Mouse (Mus musculus) megakaryocyte-erythroid progenitor cell, adult 5-6 weeks (primary cell): ENCODE data around the gene Ep300. TPM values are rescaled to one million over a fixed set of nuclear protein-coding genes. Genes with fewer than 3 reads are reported as not detected.

Experiments
- ATAC-seq: replicated peaks from 2 replicates; pipeline ENCODE4 v1.8.0; 2016; ENCODE audit warnings: mild to moderate bottlenecking, inconsistent platforms; ENCODE audit not compliant: severe bottlenecking, poor library complexity, low FRiP score, low TSS enrichment
- total RNA-seq, 2 experiments: library from RNA; stranded (forward) in 1 of 2; stranded (reverse) in 1 of 2; fragments of 200-1000, 215-1000 nt in 1 of 2; fragments of >200 nt in 1 of 2; fragmentation: Nextera tagmentation in 1 of 2; gene quantifications; 2 replicates each; pipeline ENCODE4 v1.2.3; 2014 to 2017

The Ep300 gene
- total RNA-seq (2014; fragmentation: Nextera tagmentation) (75.2 and 116 TPM in 2 replicates), total RNA-seq (2017) (32.2 and 34.5 TPM in 2 replicates)

GRCm38 (mm10) chr15:81584913-81585745 is at the start of gene Ep300:
Gene Ep300, plus strand, starts transcription at chr15:81585351.
- ATAC-seq: peak; percentile 89

GRCm38 (mm10) chr15:81535881-81536351 is 49.2 kb upstream of the Ep300 start:
- ATAC-seq: no peak

- peak; percentile 49 for ATAC-seq
Observed at GRCm38 (mm10) chr15:81538149-81538548, 47.0 kb upstream of the Ep300 start.

- 0 out of 2 replicates have a peak, but pooled peaks have one; percentile 6 for ATAC-seq
Observed at GRCm38 (mm10) chr15:81539560-81539959, 45.6 kb upstream of the Ep300 start.

- ATAC-seq: no peak
Observed at GRCm38 (mm10) chr15:81544916-81545315, 40.2 kb upstream of the Ep300 start.

GRCm38 (mm10) chr15:81545387-81546176 is 39.6 kb upstream of the Ep300 start:
- ATAC-seq: no peak

GRCm38 (mm10) chr15:81553455-81553854 is 31.7 kb upstream of the Ep300 start:
- ATAC-seq: no peak

- ATAC-seq: no peak
Observed at GRCm38 (mm10) chr15:81554558-81555297, 30.4 kb upstream of the Ep300 start.

GRCm38 (mm10) chr15:81555986-81556385 is 29.2 kb upstream of the Ep300 start:
- no peak for ATAC-seq

GRCm38 (mm10) chr15:81561501-81561900 is 23.6 kb upstream of the Ep300 start:
- ATAC-seq: no peak

- no peak for ATAC-seq
Observed at GRCm38 (mm10) chr15:81561996-81562395, 23.2 kb upstream of the Ep300 start.

- no peak for ATAC-seq
Observed at GRCm38 (mm10) chr15:81562491-81563488, 22.4 kb upstream of the Ep300 start.

- ATAC-seq: no peak
Observed at GRCm38 (mm10) chr15:81568093-81568492, 17.1 kb upstream of the Ep300 start.

- ATAC-seq: no peak
Observed at GRCm38 (mm10) chr15:81568592-81568991, 16.6 kb upstream of the Ep300 start.

GRCm38 (mm10) chr15:81576961-81577360 is 8.2 kb upstream of the Ep300 start:
- no peak for ATAC-seq

- ATAC-seq: peak; percentile 100
Observed at GRCm38 (mm10) chr15:81577743-81578165, 7.4 kb upstream of the Ep300 start.

- ATAC-seq: no peak
Observed at GRCm38 (mm10) chr15:81584466-81584865, 685 bp upstream of the Ep300 start.

GRCm38 (mm10) chr15:81585746-81586461 is 753 bp downstream of the Ep300 start:
- peak; percentile 55 for ATAC-seq
